26 mouse cellular contexts compared by ENCODE assay signal in the genomic region with DNA sequence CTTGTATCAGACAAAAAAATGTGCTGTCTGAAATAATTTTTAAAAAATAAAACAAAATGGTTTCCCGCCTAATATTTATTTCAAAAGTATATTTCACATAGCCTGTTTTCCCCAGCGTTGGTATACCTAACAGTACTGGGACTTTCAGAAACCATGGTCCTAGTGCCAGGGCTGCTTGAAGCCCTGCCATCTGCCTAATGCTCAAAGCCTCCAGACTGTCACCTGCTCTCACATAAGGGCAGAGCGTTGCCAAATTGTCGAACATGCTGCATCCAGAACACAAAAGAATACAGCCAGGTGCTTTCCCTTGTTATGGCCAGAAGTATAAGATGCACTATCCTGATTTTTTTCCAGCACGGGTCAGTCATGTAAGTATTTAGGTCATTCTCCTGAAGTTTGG.
DNase-seq lines count a peak whose midpoint lies in the region; ATAC-seq and TF ChIP-seq lines count a peak whose summit lies in the region.
"Had no signal": no experiment of that assay in that cellular context is flagged by ENCODE, and none has a peak within 500 bp of the region (broad histone marks: within the 10 kb centered on the region; RNA-seq: fewer than 3 reads in every experiment).

No protein-coding gene starts in this region.

- H3K27me3 ChIP-seq in hindbrain, postnatal 0 days (ENCODE audit: insufficient read depth, low read length), result no peaks in the 10 kb centered on the region
- no peaks in the 10 kb centered on the region for H3K27me3 ChIP-seq in hindbrain, embryonic 12.5 days
- H3K27me3 ChIP-seq: CH12.LX; embryonic facial prominence, embryonic 13.5 days; forebrain, embryonic 13.5 days; heart, embryonic 13.5 days; limb, embryonic 13.5 days; liver, embryonic 13.5 days; midbrain, embryonic 12.5 days had no signal

- H3K9ac ChIP-seq in hindbrain, postnatal 0 days (replicated peaks; ENCODE audit: low read length), result no peak overlapping the region
- no peak overlapping the region for H3K9ac ChIP-seq in hindbrain, embryonic 12.5 days
- H3K9ac ChIP-seq: embryonic facial prominence, embryonic 13.5 days; forebrain, embryonic 13.5 days; heart, embryonic 13.5 days; limb, embryonic 13.5 days; liver, embryonic 13.5 days; midbrain, embryonic 12.5 days had no signal

- no peak for TF ChIP-seq CTCF in hindbrain, postnatal 0 days (IDR thresholded peaks at IDR 0.05; ENCODE audit: low read depth)

- no peaks in the 10 kb centered on the region for H3K36me3 ChIP-seq in hindbrain, postnatal 0 days (ENCODE audit: insufficient read depth, low read length)
- H3K36me3 ChIP-seq in hindbrain, embryonic 12.5 days, result no peaks in the 10 kb centered on the region
- H3K36me3 ChIP-seq: embryonic facial prominence, embryonic 13.5 days; G1E; heart, embryonic 13.5 days; limb, embryonic 13.5 days; liver, embryonic 13.5 days; midbrain, embryonic 12.5 days had no signal

- no peak overlapping the region for H3K4me2 ChIP-seq in hindbrain, postnatal 0 days (ENCODE audit: low read depth, low read length)
- no peak overlapping the region for H3K4me2 ChIP-seq in hindbrain, embryonic 12.5 days (replicated peaks)
- H3K4me2 ChIP-seq: embryonic facial prominence, embryonic 13.5 days; forebrain, embryonic 13.5 days; heart, embryonic 13.5 days; limb, embryonic 13.5 days; liver, embryonic 13.5 days; midbrain, embryonic 12.5 days had no signal

- DNase-seq in hindbrain, postnatal 0 days (ENCODE audit: low spot score), result peak; percentile 61
- DNase-seq in cerebellum, adult 11 months, result peak; percentile 57
- peak; percentile 80 for DNase-seq in cerebellum, adult 9-10 months
- no peak for DNase-seq in right cerebral cortex, postnatal 10 days (ENCODE audit: low spot score in 2 of 2)
- DNase-seq in adrenal gland, postnatal 4 days (ENCODE audit: low spot score in 2 of 2), result no peak
- no peak for DNase-seq in thymus, postnatal 10 days (ENCODE audit: low spot score in 2 of 2)
- DNase-seq: adrenal gland, adult 8-10 months; B cell, adult 2 months; embryo, embryonic 11 days; heart, postnatal 14 days; kidney, postnatal 25 days; layer of hippocampus, postnatal 36 days; liver, embryonic 13.5 days; lung, adult 2 months had no signal

- H3K27ac ChIP-seq in hindbrain, postnatal 0 days, result 0 out of 2 replicates have a peak overlapping the region, but pooled peaks have one; percentile 41
- no peak overlapping the region for H3K27ac ChIP-seq in hindbrain, embryonic 12.5 days
- H3K27ac ChIP-seq: embryonic facial prominence, embryonic 13.5 days; heart, embryonic 13.5 days; layer of hippocampus, adult 2 months; limb, embryonic 13.5 days; liver, embryonic 13.5 days; midbrain, embryonic 12.5 days; stomach, postnatal 0 days had no signal

- no peaks in the 10 kb centered on the region for H3K4me1 ChIP-seq in hindbrain, postnatal 0 days (ENCODE audit: insufficient read depth, low read length)
- H3K4me1 ChIP-seq in hindbrain, embryonic 12.5 days, result peaks cover 4% of the 10 kb centered on the region; the same call in 1 of the 2 replicates
- H3K4me1 ChIP-seq: limb, embryonic 13.5 days; liver, embryonic 13.5 days; midbrain, embryonic 12.5 days had no signal

- 0 out of 2 replicates have a peak, but pooled peaks have one; percentile 62 for ATAC-seq in hindbrain, postnatal 0 days
- no peak for ATAC-seq in hindbrain, embryonic 12.5 days (ENCODE audit: low FRiP score)
- ATAC-seq: intestine, postnatal 0 days had no signal

- WGBS in hindbrain, postnatal 0 days, result 66% methylated on average over 5 of the region's 5 CpGs
- WGBS in hindbrain, embryonic 12.5 days, result 90% methylated on average over 5 of the region's 5 CpGs

- H3K9me3 ChIP-seq in hindbrain, postnatal 0 days (ENCODE audit: low read length), result no peaks in the 10 kb centered on the region
- H3K9me3 ChIP-seq in hindbrain, embryonic 12.5 days (replicated peaks), result no peaks in the 10 kb centered on the region
- H3K9me3 ChIP-seq: embryonic facial prominence, embryonic 13.5 days; forebrain, embryonic 13.5 days; heart, embryonic 13.5 days; limb, embryonic 13.5 days; liver, embryonic 13.5 days; midbrain, embryonic 12.5 days had no signal

- no peak overlapping the region for H3K4me3 ChIP-seq in hindbrain, postnatal 0 days (ENCODE audit: low read length)
- no peak overlapping the region for H3K4me3 ChIP-seq in hindbrain, embryonic 12.5 days
- H3K4me3 ChIP-seq: embryonic facial prominence, embryonic 13.5 days; erythroblast, embryonic 14.5 days; forebrain, embryonic 13.5 days; heart, embryonic 13.5 days; layer of hippocampus, adult 2 months; limb, embryonic 13.5 days; liver, embryonic 13.5 days; midbrain, embryonic 12.5 days had no signal

Comparison
In these comparisons a context has a peak if more than half of its experiments do, and no peak if none do; other contexts are left out.
1. DNase-seq: peak in hindbrain, postnatal 0 days (single experiment), cerebellum, adult 11 months (single experiment) and cerebellum, adult 9-10 months (single experiment); none in right cerebral cortex, postnatal 10 days (0 of 2), adrenal gland, postnatal 4 days (0 of 2) and thymus, postnatal 10 days (0 of 2).